Mouse (Mus musculus): ENCODE results near the gene E130114P18Rik. TPM values are rescaled to one million over a fixed set of nuclear protein-coding genes. Genes with fewer than 3 reads are reported as not detected.

E130114P18Rik gene
- polyA plus RNA-seq, 1 experiment from 2014 or later: 0.08 TPM

DNA sequence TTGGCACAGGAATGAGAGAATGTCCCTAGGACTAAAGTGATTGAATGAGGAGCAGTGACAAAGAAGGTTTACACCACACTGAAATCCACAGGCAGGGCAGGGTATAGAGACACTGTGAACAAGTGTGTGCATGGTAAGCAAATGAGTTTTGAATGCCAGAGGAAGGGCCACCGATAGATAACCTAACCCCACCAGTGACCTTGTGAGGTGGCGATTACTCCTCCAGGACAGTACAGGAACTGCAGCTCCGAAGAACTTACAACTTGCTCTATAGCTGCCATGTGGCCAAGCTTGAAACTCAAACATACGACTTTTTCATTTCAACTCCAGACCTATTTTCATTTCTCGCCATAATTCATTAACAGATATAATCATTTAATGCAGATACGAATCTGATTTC, 114.0 kb downstream of the E130114P18Rik start:
- 59% methylated on average over 6 of the region's 6 CpGs for WGBS (ENCODE audit: insufficient replicate concordance)

DNA sequence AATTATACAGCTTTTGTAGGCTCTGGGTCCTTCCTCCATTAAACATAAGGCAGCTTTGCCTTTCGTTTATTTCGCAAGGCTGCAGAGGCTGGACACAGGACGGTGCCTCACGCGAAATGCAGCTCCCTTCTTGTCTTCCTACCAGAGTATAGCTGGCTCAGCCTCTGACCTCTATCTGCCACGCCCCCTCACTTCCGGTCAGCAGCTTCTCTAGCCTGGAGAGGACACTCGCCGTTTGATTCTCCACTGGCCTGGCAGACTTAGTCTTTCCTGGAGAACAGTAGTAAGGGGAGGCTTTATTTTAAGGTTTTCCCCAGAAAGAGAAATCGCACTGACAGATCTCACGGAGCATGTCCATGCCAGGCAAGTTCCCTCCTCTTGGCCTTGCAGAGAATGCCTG, 115.0 kb downstream of the E130114P18Rik start:
- Histone ChIP-seq H3K4me2 (ENCODE audit: low read depth, low read length) (no peak overlapping the region), H3K27ac (ENCODE audit: low read length) (no peak overlapping the region), H3K27me3 (ENCODE audit: control insufficient read depth, insufficient read depth, low read depth, low read length) (no peaks in the 10 kb centered on the region), H3K9ac (ENCODE audit: low read depth, low read length) (no peak overlapping the region), H3K4me3 (ENCODE audit: low read depth, low read length) (no peak overlapping the region), H3K9me3 (replicated peaks; ENCODE audit: control insufficient read depth, low read length) (no peaks in the 10 kb centered on the region), H3K4me1 (ENCODE audit: control insufficient read depth, low read depth, low read length) (no peaks in the 10 kb centered on the region), H3K36me3 (ENCODE audit: control insufficient read depth, insufficient read depth) (no peaks in the 10 kb centered on the region)
- whole genome bisulfite sequencing (ENCODE audit: insufficient replicate concordance): 52% methylated on average over 11 of the region's 11 CpGs
- peak; percentile 21; the same call in 1 of the 2 replicates for ATAC-seq (ENCODE audit: low read depth)

More for the DNA sequence above, 114.0 kb downstream of the E130114P18Rik start:
- H3K4me3 ChIP-seq (ENCODE audit: low read depth, low read length): no peak overlapping the region
- H3K9ac ChIP-seq (ENCODE audit: low read depth, low read length): no peak overlapping the region
- no peaks in the 10 kb centered on the region for H3K4me1 ChIP-seq (ENCODE audit: control insufficient read depth, low read depth, low read length)
- no peak for ATAC-seq (ENCODE audit: low read depth)
- H3K27me3 ChIP-seq (ENCODE audit: control insufficient read depth, insufficient read depth, low read depth, low read length): no peaks in the 10 kb centered on the region
- no peaks in the 10 kb centered on the region for H3K36me3 ChIP-seq (ENCODE audit: control insufficient read depth, insufficient read depth)
- H3K27ac ChIP-seq (ENCODE audit: low read length): no peak overlapping the region
- no peaks in the 10 kb centered on the region for H3K9me3 ChIP-seq (replicated peaks; ENCODE audit: control insufficient read depth, low read length)
- no peak overlapping the region for H3K4me2 ChIP-seq (ENCODE audit: low read depth, low read length)

DNA sequence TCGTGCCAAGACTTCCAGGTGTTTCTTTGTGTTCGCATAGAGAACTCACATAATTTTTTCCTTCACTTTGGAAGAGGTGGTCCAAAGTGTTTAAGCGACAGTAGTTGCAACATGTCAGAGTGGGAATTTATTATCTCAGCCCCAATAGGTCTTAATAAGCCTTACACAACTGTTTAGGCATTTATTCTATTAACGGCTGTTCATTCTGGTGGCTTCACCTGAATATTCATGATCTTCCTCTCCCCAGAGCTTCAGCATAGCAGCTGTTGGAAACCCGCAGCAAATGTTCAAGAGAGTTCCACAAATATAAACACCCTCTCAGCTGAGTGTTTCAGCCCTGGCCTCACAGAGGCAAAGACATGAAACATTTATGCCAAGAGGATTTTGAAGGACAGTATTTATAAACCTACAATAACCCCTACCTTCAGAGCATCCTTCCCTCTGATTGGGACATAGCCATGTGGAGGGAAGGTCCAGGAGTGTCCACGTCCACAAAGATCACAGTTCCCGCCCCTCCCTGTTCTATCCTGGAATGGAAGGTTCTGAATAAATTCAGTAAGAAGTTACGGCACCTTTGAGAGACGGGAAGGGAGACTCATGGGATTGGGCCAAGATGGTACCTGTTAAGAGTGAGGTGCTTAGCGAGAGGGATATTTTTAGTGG, 116.1 kb downstream of the E130114P18Rik start:
- no peak overlapping the region for H3K9ac ChIP-seq (ENCODE audit: low read depth, low read length)
- no peaks in the 10 kb centered on the region for H3K9me3 ChIP-seq (replicated peaks; ENCODE audit: control insufficient read depth, low read length)
- H3K27me3 ChIP-seq (ENCODE audit: control insufficient read depth, insufficient read depth, low read depth, low read length): no peaks in the 10 kb centered on the region
- no peaks in the 10 kb centered on the region for H3K4me1 ChIP-seq (ENCODE audit: control insufficient read depth, low read depth, low read length)
- H3K27ac ChIP-seq (ENCODE audit: low read length): no peak overlapping the region
- 70% methylated on average over 10 of the region's 10 CpGs for WGBS (ENCODE audit: insufficient replicate concordance)
- H3K4me3 ChIP-seq (ENCODE audit: low read depth, low read length): no peak overlapping the region
- H3K4me2 ChIP-seq (ENCODE audit: low read depth, low read length): no peak overlapping the region
- no peaks in the 10 kb centered on the region for H3K36me3 ChIP-seq (ENCODE audit: control insufficient read depth, insufficient read depth)
- ATAC-seq (ENCODE audit: low read depth): no peak

DNA sequence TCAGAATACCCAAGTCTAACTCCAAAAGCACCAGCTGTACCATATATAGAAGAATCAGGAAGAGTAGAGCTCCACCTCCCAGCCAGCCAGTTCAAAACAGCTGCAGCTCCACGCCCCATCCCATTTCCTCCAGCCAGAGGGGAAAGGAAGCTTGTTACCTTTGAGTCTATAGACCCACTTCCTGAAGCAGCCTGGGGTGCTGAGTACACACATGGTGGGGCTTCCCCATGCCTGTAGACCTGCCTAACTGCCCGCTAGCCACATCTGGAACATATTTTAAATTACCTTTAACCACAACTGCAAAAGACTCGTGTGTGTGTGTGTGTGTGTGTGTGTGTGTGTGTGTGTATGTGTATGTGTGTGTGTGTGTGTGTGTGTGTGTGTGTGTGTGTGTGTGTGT, 120.3 kb downstream of the E130114P18Rik start:
- Histone ChIP-seq H3K36me3 (ENCODE audit: control insufficient read depth, insufficient read depth) (no peaks in the 10 kb centered on the region), H3K4me2 (ENCODE audit: low read depth, low read length) (no peak overlapping the region), H3K4me1 (ENCODE audit: control insufficient read depth, low read depth, low read length) (no peaks in the 10 kb centered on the region), H3K9me3 (replicated peaks; ENCODE audit: control insufficient read depth, low read length) (no peaks in the 10 kb centered on the region), H3K4me3 (ENCODE audit: low read depth, low read length) (no peak overlapping the region), H3K27ac (ENCODE audit: low read length) (no peak overlapping the region), H3K27me3 (ENCODE audit: control insufficient read depth, insufficient read depth, low read depth, low read length) (no peaks in the 10 kb centered on the region), H3K9ac (ENCODE audit: low read depth, low read length) (no peak overlapping the region)
- 19% methylated on average over 3 of the region's 3 CpGs for WGBS (ENCODE audit: insufficient replicate concordance)
- no peak for ATAC-seq (ENCODE audit: low read depth)

DNA sequence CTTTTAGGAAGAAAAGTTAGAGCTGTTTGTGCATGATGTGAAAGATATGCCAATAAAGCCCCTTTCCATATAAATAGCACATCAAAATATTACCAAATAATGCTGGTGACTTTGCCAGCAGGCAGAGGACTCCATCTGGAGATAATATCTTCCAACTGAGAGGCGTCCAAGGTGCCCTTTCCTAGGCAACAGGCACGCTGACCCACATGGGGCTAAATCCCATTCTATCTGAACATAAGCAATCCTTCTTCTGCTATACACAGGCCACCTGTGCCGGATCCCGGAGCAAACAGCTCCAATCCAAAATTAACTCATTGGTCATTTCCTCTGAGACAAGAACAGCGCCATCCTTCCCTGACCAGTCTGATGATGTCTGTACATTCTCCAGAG, 128.3 kb downstream of the E130114P18Rik start:
- ATAC-seq (ENCODE audit: low read depth): no peak
- H3K9ac ChIP-seq (ENCODE audit: low read depth, low read length): no peak overlapping the region
- H3K36me3 ChIP-seq (ENCODE audit: control insufficient read depth, insufficient read depth): no peaks in the 10 kb centered on the region
- H3K4me1 ChIP-seq (ENCODE audit: control insufficient read depth, low read depth, low read length): no peaks in the 10 kb centered on the region
- H3K9me3 ChIP-seq (replicated peaks; ENCODE audit: control insufficient read depth, low read length): no peaks in the 10 kb centered on the region
- 72% methylated on average over 5 of the region's 5 CpGs for WGBS (ENCODE audit: insufficient replicate concordance)
- no peak overlapping the region for H3K27ac ChIP-seq (ENCODE audit: low read length)
- H3K4me2 ChIP-seq (ENCODE audit: low read depth, low read length): no peak overlapping the region
- H3K27me3 ChIP-seq (ENCODE audit: control insufficient read depth, insufficient read depth, low read depth, low read length): no peaks in the 10 kb centered on the region
- H3K4me3 ChIP-seq (ENCODE audit: low read depth, low read length): no peak overlapping the region

DNA sequence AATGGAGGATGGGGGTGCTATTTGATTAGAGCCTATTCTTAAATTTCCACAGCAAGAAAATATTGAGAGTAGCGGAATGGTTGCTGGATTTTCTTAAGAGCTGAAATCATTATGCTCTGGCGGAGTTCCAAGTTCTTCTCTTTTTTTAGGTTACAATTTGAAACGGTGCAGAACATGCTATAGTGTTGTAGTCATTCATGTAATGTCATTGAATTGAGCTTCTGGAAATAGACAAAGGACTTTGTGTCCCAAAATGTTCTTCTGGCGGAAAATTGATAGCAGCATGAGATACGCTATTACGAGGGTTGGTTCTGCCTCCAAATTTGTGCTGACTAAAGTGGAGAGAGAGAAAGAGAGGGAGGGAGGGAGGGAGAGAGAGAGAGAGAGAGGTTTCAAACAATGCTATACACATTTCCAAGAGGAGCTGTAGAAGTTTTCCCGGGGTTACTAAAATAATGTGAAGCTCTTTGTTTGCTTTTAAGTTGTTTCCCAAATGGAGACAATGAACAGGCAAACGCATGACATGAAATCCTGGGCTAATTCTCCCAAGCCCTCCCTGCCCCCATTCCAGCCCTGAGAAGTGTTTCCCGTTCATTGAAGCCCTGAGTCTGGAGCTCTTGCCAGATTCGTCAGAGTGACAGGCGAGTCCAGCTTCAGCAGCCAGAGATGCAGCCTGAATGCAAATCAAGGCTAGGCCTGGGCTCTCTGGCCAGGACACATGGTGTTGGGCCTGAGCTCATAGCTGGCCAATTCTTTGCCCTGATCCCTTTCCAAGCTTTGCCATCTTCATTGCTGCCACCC, 128.9 kb downstream of the E130114P18Rik start:
- H3K9me3 ChIP-seq (replicated peaks; ENCODE audit: control insufficient read depth, low read length): no peaks in the 10 kb centered on the region
- H3K27ac ChIP-seq (ENCODE audit: low read length): no peak overlapping the region
- H3K27me3 ChIP-seq (ENCODE audit: control insufficient read depth, insufficient read depth, low read depth, low read length): no peaks in the 10 kb centered on the region
- no peak overlapping the region for H3K4me2 ChIP-seq (ENCODE audit: low read depth, low read length)
- no peak for ATAC-seq (ENCODE audit: low read depth)
- H3K9ac ChIP-seq (ENCODE audit: low read depth, low read length): no peak overlapping the region
- no peaks in the 10 kb centered on the region for H3K36me3 ChIP-seq (ENCODE audit: control insufficient read depth, insufficient read depth)
- no peak overlapping the region for H3K4me3 ChIP-seq (ENCODE audit: low read depth, low read length)
- H3K4me1 ChIP-seq (ENCODE audit: control insufficient read depth, low read depth, low read length): no peaks in the 10 kb centered on the region
- WGBS (ENCODE audit: insufficient replicate concordance): 53% methylated on average over 11 of the region's 11 CpGs

DNA sequence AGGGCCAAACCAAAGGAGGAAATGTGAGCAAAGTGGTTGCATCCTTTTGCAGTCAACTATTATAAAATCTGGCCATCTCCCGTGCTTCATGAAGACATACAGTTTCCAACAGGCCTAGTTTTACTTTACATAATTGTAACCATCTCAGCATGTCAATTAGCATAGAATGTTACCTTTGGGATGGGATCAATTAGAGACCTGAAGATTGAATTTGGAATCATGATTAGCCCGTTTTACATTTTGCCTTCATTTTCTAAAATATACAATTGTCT, 129.5 kb downstream of the E130114P18Rik start:
- no peaks in the 10 kb centered on the region for H3K36me3 ChIP-seq (ENCODE audit: control insufficient read depth, insufficient read depth)
- ATAC-seq (ENCODE audit: low read depth): no peak
- no peak overlapping the region for H3K4me3 ChIP-seq (ENCODE audit: low read depth, low read length)
- 39% methylated on average over 2 of the region's 2 CpGs for WGBS (ENCODE audit: insufficient replicate concordance)
- H3K9me3 ChIP-seq (replicated peaks; ENCODE audit: control insufficient read depth, low read length): no peaks in the 10 kb centered on the region
- H3K4me1 ChIP-seq (ENCODE audit: control insufficient read depth, low read depth, low read length): no peaks in the 10 kb centered on the region
- no peak overlapping the region for H3K4me2 ChIP-seq (ENCODE audit: low read depth, low read length)
- no peaks in the 10 kb centered on the region for H3K27me3 ChIP-seq (ENCODE audit: control insufficient read depth, insufficient read depth, low read depth, low read length)
- no peak overlapping the region for H3K9ac ChIP-seq (ENCODE audit: low read depth, low read length)
- H3K27ac ChIP-seq (ENCODE audit: low read length): no peak overlapping the region

DNA sequence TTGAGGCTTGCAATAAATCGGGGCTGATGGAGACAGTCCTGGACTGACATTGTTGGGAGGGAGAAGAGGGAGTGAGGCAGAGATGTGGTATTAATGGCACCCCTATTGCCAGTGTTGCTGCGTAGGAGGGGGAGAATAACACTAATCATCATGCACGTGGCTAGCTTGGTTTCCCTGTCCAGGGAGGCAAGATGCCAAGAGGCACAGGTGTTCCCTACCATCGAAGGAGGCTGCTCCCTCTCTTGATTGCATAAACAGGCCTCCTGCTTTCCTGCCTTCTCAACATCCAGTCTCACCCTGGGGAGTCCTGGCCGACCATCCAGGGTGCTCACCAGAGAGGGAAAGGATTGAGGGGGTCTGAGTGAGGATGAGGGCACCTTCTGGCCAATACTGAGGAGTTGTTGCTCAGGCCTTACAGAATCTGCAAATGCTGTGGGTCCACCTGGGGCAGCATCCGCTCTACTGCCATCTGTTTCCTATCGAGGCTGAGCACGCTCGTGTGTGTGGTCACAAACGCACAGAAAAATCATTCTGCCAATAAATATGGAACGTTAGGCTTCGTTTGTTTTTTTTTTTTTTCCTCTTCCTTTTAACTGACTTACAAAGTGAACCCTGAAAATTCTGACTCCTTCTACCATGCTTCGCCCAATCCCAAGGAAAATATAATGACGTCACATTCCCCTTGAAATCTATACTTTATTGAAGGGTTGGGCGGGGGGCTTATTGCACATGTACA, 130.0 kb downstream of the E130114P18Rik start:
- ATAC-seq (ENCODE audit: low read depth): no peak
- H3K36me3 ChIP-seq (ENCODE audit: control insufficient read depth, insufficient read depth): no peaks in the 10 kb centered on the region
- WGBS (ENCODE audit: insufficient replicate concordance): 43% methylated on average over 15 of the region's 15 CpGs
- no peak overlapping the region for H3K9ac ChIP-seq (ENCODE audit: low read depth, low read length)
- no peak overlapping the region for H3K4me3 ChIP-seq (ENCODE audit: low read depth, low read length)
- H3K4me1 ChIP-seq (ENCODE audit: control insufficient read depth, low read depth, low read length): no peaks in the 10 kb centered on the region
- no peak overlapping the region for H3K4me2 ChIP-seq (ENCODE audit: low read depth, low read length)
- H3K9me3 ChIP-seq (replicated peaks; ENCODE audit: control insufficient read depth, low read length): no peaks in the 10 kb centered on the region
- no peak overlapping the region for H3K27ac ChIP-seq (ENCODE audit: low read length)
- H3K27me3 ChIP-seq (ENCODE audit: control insufficient read depth, insufficient read depth, low read depth, low read length): no peaks in the 10 kb centered on the region

DNA sequence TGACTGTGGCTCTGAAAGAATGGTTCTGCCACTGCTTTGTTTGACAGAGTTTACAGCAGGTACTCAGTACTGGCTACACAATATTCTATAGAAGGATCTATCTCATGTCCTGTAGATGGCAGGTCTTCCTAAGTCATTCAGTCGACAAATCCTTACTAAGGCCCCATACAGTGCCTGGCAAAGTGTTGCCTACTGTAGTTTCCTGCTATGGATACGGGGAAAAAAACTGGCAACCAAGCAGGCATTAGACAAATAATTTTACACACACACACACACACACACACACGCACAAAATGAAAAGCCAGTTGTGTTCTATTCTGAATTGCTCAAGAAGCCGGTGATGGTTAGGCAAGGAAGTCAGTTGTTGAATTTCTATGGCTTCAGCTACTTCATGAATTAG, 130.6 kb downstream of the E130114P18Rik start:
- Histone ChIP-seq H3K27ac (ENCODE audit: low read length) (no peak overlapping the region), H3K4me3 (ENCODE audit: low read depth, low read length) (no peak overlapping the region), H3K4me1 (ENCODE audit: control insufficient read depth, low read depth, low read length) (no peaks in the 10 kb centered on the region)

More for the DNA sequence above, 130.6 kb downstream of the E130114P18Rik start:
- H3K36me3 ChIP-seq (ENCODE audit: control insufficient read depth, insufficient read depth): no peaks in the 10 kb centered on the region
- no peak overlapping the region for H3K4me2 ChIP-seq (ENCODE audit: low read depth, low read length)
- no peaks in the 10 kb centered on the region for H3K9me3 ChIP-seq (replicated peaks; ENCODE audit: control insufficient read depth, low read length)
- H3K27me3 ChIP-seq (ENCODE audit: control insufficient read depth, insufficient read depth, low read depth, low read length): no peaks in the 10 kb centered on the region
- no peak for ATAC-seq (ENCODE audit: low read depth)
- no peak overlapping the region for H3K9ac ChIP-seq (ENCODE audit: low read depth, low read length)
- 59% methylated on average over 4 of the region's 4 CpGs for WGBS (ENCODE audit: insufficient replicate concordance)
